Mouse (Mus musculus) lung, postnatal 0 days (tissue): ENCODE data around the gene Hnrnpa3.
A peak's percentile ranks its signal among the peaks of the same experiment; 100 is the strongest.

Source experiments
- CTCF ChIP-seq: IDR thresholded peaks from 2 replicates; pipeline ENCODE4 v1.5.1; 2016; ENCODE audit warnings: antibody characterized with exemption, mild to moderate bottlenecking
- EP300 ChIP-seq: IDR thresholded peaks from 2 replicates; pipeline ENCODE4 v1.6.1; 2016; ENCODE audit warnings: antibody characterized with exemption, mild to moderate bottlenecking, control low read depth

DNA sequence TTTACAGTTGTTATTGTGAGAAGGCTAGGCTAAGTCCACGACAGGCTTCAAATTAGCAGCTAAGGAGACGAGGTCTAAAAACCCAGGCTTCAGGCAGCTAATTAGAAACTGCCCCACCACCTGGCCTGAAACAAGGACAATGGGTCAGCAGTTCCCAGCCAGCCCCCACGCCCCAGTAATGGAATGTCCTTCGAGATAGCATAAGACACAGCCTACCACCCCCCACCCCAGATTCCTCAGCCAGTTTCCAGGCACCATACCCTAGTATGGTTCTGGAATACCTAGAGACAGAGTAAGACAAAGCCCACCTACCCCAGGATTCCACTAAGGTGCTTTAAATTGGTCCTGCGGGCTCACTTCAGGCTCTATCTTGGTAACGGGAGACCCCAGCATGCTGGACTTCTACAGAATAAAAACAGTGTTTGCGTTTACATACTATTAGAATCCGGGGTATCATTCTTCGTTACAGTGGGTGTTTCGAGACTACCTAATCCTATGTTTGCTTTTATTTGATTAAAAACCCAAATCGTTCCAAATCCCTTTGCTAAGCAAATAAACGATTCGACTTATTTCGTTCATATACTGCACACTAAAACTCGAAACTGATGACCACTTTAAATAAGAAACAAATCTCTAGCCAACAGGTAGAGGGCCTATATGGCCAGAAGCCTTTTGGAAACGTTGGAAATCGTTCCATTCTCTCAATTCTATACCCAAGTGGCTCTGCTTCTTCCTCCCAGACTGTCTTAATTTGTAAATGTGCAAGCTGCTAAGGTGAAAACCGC is 962 bp upstream of the Hnrnpa3 start:
- TF ChIP-seq CTCF: no peak
- peak; percentile 9; the same call in 1 of the 2 replicates for TF ChIP-seq EP300
